Comparison of ENCODE assay signal across 12 mouse cellular contexts in the genomic region with DNA sequence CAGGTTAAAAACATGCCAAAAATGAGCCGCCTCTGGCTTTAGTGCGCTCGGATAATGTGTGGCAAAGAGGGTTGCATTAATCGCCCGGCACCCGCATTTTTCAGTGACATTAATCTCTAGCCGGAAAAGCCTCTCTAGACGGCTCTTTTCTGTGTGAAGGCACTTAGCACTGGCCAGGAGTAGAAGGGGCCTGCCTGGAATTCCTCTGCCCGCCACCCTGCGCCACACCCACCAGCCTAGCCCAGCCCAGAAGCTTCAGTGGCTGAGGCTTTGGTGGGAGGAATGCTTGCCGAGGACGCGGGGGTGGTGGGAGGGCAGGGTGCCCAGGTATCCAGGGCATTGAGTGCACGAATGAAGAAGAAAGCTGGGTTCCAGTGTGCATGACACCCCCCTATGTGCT.
DNase-seq lines count a peak whose midpoint lies in the region; ATAC-seq and TF ChIP-seq lines count a peak whose summit lies in the region.
"Had no signal": no experiment of that assay in that cellular context is flagged by ENCODE, and none has a peak within 500 bp of the region (broad histone marks: within the 10 kb centered on the region; RNA-seq: fewer than 3 reads in every experiment).

No protein-coding gene starts in this region.

- no peaks in the 10 kb centered on the region for H3K9me3 ChIP-seq in kidney, embryonic 15.5 days (replicated peaks)
- no peaks in the 10 kb centered on the region for H3K9me3 ChIP-seq in intestine, embryonic 15.5 days
- H3K9me3 ChIP-seq in stomach, embryonic 16.5 days (replicated peaks; ENCODE audit: control insufficient read depth, low read length) = no peaks in the 10 kb centered on the region
- H3K9me3 ChIP-seq: embryonic facial prominence, embryonic 15.5 days; hindbrain, embryonic 10.5 days had no signal

- DNase-seq in kidney, adult 11 months = no peak
- DNase-seq in ovary, postnatal 36 days (ENCODE audit: low spot score) = peak; percentile 27
- no peak for DNase-seq in ovary, postnatal 10 days (ENCODE audit: low spot score)
- DNase-seq in adrenal gland, adult 18-20 months (ENCODE audit: low spot score in 2 of 2) = no peak
- no peak for DNase-seq in cerebellum, adult 2 months
- DNase-seq: kidney, postnatal 36 days had no signal

- 0 out of 2 replicates have a peak, but pooled peaks have one; percentile 56 for ATAC-seq in kidney, embryonic 15.5 days (replicated peaks; ENCODE audit: low FRiP score)
- ATAC-seq in intestine, embryonic 15.5 days = peak; percentile 57; the same call in 1 of the 2 replicates
- ATAC-seq in stomach, embryonic 16.5 days (ENCODE audit: insufficient read depth, low FRiP score) = no peak

- no peak overlapping the region for H3K4me3 ChIP-seq in kidney, embryonic 15.5 days (replicated peaks)
- no peak overlapping the region for H3K4me3 ChIP-seq in intestine, embryonic 15.5 days (replicated peaks)
- H3K4me3 ChIP-seq in stomach, embryonic 16.5 days (replicated peaks; ENCODE audit: low read length) = no peak overlapping the region
- H3K4me3 ChIP-seq in cerebellum, adult 2 months (replicated peaks; ENCODE audit: insufficient read depth, low read depth, low read length) = no peak overlapping the region
- H3K4me3 ChIP-seq: embryonic facial prominence, embryonic 15.5 days; hindbrain, embryonic 10.5 days had no signal

- WGBS in kidney, embryonic 15.5 days = 40% methylated on average over 14 of the region's 14 CpGs
- 16% methylated on average over 14 of the region's 14 CpGs for WGBS in intestine, embryonic 15.5 days
- 16% methylated on average over 14 of the region's 14 CpGs for WGBS in stomach, embryonic 16.5 days
- WGBS in cerebellum, adult 2 months = 60% methylated on average over 14 of the region's 14 CpGs

- peaks cover 56% of the 10 kb centered on the region for H3K4me1 ChIP-seq in kidney, embryonic 15.5 days
- H3K4me1 ChIP-seq in intestine, embryonic 15.5 days (replicated peaks) = peaks cover 16% of the 10 kb centered on the region
- peaks cover 31% of the 10 kb centered on the region for H3K4me1 ChIP-seq in stomach, embryonic 16.5 days (ENCODE audit: control insufficient read depth, insufficient read depth, low read length)
- H3K4me1 ChIP-seq in cerebellum, adult 2 months (ENCODE audit: control insufficient read depth, insufficient read depth, low read length) = peaks cover 5% of the 10 kb centered on the region; the same call in 1 of the 2 replicates

- no peak overlapping the region for H3K9ac ChIP-seq in kidney, embryonic 15.5 days
- no peak overlapping the region for H3K9ac ChIP-seq in intestine, embryonic 15.5 days
- peak overlapping the region; percentile 23; the same call in 1 of the 2 replicates for H3K9ac ChIP-seq in stomach, embryonic 16.5 days (ENCODE audit: low read length)
- H3K9ac ChIP-seq: embryonic facial prominence, embryonic 15.5 days had no signal

- TF ChIP-seq CTCF in cerebellum, adult 2 months (IDR thresholded peaks at IDR 0.05; ENCODE audit: borderline replicate concordance, insufficient read depth, low read depth, low read length) = no peak

- H3K27ac ChIP-seq in kidney, embryonic 15.5 days = 0 out of 2 replicates have a peak overlapping the region, but pooled peaks have one; percentile 18
- no peak overlapping the region for H3K27ac ChIP-seq in intestine, embryonic 15.5 days
- H3K27ac ChIP-seq in stomach, embryonic 16.5 days (ENCODE audit: low read length) = no peak overlapping the region
- no peak overlapping the region for H3K27ac ChIP-seq in cerebellum, adult 2 months (ENCODE audit: insufficient read depth, low read length)
- H3K27ac ChIP-seq: embryonic facial prominence, embryonic 15.5 days; hindbrain, embryonic 10.5 days; macrophage had no signal

- no peak for TF ChIP-seq POLR2A in cerebellum, adult 2 months (IDR thresholded peaks at IDR 0.05; ENCODE audit: borderline replicate concordance, insufficient read depth, low read length)

- no peaks in the 10 kb centered on the region for H3K36me3 ChIP-seq in kidney, embryonic 15.5 days
- H3K36me3 ChIP-seq in intestine, embryonic 15.5 days = no peaks in the 10 kb centered on the region
- H3K36me3 ChIP-seq in stomach, embryonic 16.5 days (ENCODE audit: control insufficient read depth, insufficient read depth, low read length) = no peaks in the 10 kb centered on the region
- H3K36me3 ChIP-seq: embryonic facial prominence, embryonic 15.5 days; hindbrain, embryonic 10.5 days had no signal

- no peaks in the 10 kb centered on the region for H3K27me3 ChIP-seq in kidney, embryonic 15.5 days
- H3K27me3 ChIP-seq in intestine, embryonic 15.5 days (replicated peaks) = no peaks in the 10 kb centered on the region
- H3K27me3 ChIP-seq in stomach, embryonic 16.5 days (ENCODE audit: control insufficient read depth, insufficient read depth, low read length) = no peaks in the 10 kb centered on the region
- H3K27me3 ChIP-seq in cerebellum, adult 2 months (ENCODE audit: control insufficient read depth, insufficient read depth, low read length) = no peaks in the 10 kb centered on the region
- H3K27me3 ChIP-seq: embryonic facial prominence, embryonic 15.5 days had no signal

- peak overlapping the region; percentile 9; the same call in 1 of the 2 replicates for H3K4me2 ChIP-seq in kidney, embryonic 15.5 days
- H3K4me2 ChIP-seq in intestine, embryonic 15.5 days (replicated peaks) = no peak overlapping the region
- H3K4me2 ChIP-seq in stomach, embryonic 16.5 days (ENCODE audit: low read depth, low read length) = no peak overlapping the region
- H3K4me2 ChIP-seq: embryonic facial prominence, embryonic 15.5 days had no signal
